32 mouse cellular contexts compared by ENCODE assay signal in the genomic region with DNA sequence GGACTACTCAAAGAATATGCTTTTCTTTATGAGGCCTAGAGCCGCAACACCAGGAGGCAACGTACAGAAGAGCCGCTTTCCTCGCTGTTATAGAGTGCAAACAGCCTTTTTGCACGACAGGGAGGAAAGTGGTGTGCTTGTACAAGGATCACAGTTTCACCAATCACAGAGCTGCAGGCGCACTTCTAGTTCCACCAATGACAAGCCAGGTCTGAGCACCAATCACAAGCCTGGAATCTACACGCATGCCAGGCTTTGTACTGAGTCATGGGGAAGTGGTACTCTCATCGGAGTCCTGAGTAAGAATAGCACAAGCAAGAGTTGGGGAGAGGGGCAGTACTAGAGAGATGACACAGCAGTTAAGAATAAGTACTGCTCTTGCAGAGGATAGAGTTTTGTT. TPM values are rescaled to one million over a fixed set of nuclear protein-coding genes. Genes with fewer than 3 reads are reported as not detected.
"Had no signal": no experiment of that assay in that cellular context is flagged by ENCODE, and none has a peak within 500 bp of the region (broad histone marks: within the 10 kb centered on the region; RNA-seq: fewer than 3 reads in every experiment).

No protein-coding gene starts in this region.

- H3K36me3 ChIP-seq: hindbrain, embryonic 10.5 days; hindbrain, embryonic 13.5 days; hindbrain, embryonic 15.5 days; kidney, embryonic 15.5 days; limb, embryonic 10.5 days; limb, embryonic 12.5 days; liver, embryonic 13.5 days; liver, embryonic 15.5 days had no signal

- H3K9ac ChIP-seq: hindbrain, embryonic 13.5 days; hindbrain, embryonic 15.5 days; kidney, embryonic 15.5 days; limb, embryonic 12.5 days; liver, embryonic 13.5 days; liver, embryonic 15.5 days had no signal

- H3K4me2 ChIP-seq: heart, embryonic 11.5 days; hindbrain, embryonic 13.5 days; hindbrain, embryonic 15.5 days; kidney, embryonic 15.5 days; limb, embryonic 12.5 days; liver, embryonic 11.5 days; liver, embryonic 13.5 days; liver, embryonic 15.5 days had no signal

- H3K27ac ChIP-seq: gastrocnemius, adult 2 months; heart, adult 2 months; hindbrain, embryonic 10.5 days; hindbrain, embryonic 13.5 days; hindbrain, embryonic 15.5 days; hindbrain, postnatal 0 days; kidney, embryonic 15.5 days; kidney, postnatal 0 days; limb, embryonic 10.5 days; limb, embryonic 12.5 days; liver, embryonic 13.5 days; liver, embryonic 15.5 days had no signal

- ATAC-seq: hindbrain, postnatal 0 days; intestine, embryonic 16.5 days had no signal

- DNase-seq: gastrocnemius, adult 2 months; gastrocnemius, postnatal 10 days; gastrocnemius, postnatal 25 days; heart, adult 2 months; heart, postnatal 10 days; heart, postnatal 4 days; kidney, adult 11 months; kidney, adult 2 months; kidney, adult 9 months; kidney, postnatal 14 days; kidney, postnatal 36 days; layer of hippocampus, adult 9-11 months; layer of hippocampus, postnatal 36 days; liver; liver, embryonic 13.5 days had no signal

- H3K27me3 ChIP-seq: hindbrain, embryonic 13.5 days; hindbrain, embryonic 15.5 days; kidney, embryonic 15.5 days; limb, embryonic 12.5 days; liver, embryonic 13.5 days; liver, embryonic 15.5 days had no signal

- H3K9me3 ChIP-seq: hindbrain, embryonic 10.5 days; hindbrain, embryonic 13.5 days; hindbrain, embryonic 15.5 days; kidney, embryonic 15.5 days; limb, embryonic 10.5 days; limb, embryonic 12.5 days; liver, embryonic 13.5 days; liver, embryonic 15.5 days had no signal

- H3K4me1 ChIP-seq: hindbrain, embryonic 10.5 days; hindbrain, embryonic 13.5 days; hindbrain, embryonic 15.5 days; kidney, embryonic 15.5 days; limb, embryonic 10.5 days; limb, embryonic 12.5 days; liver, embryonic 13.5 days; liver, embryonic 15.5 days had no signal

- H3K4me3 ChIP-seq: gastrocnemius, adult 2 months; heart, adult 2 months; hindbrain, embryonic 10.5 days; hindbrain, embryonic 13.5 days; hindbrain, embryonic 15.5 days; kidney, embryonic 15.5 days; limb, embryonic 10.5 days; limb, embryonic 12.5 days; liver, embryonic 13.5 days; liver, embryonic 15.5 days had no signal

RNA-seq across cellular contexts. Expression of gene Rpl36-ps4, which starts 14.0 kb away (rescaled TPM):
- polyA plus RNA-seq: heart, adult 2 months; heart, embryonic 11.5 days; heart, embryonic 14.5 days; heart, embryonic 16.5 days; hindbrain, embryonic 10.5 days; hindbrain, embryonic 13.5 days; hindbrain, embryonic 15.5 days; hindbrain, postnatal 0 days; intestine, embryonic 14.5 days; intestine, embryonic 16.5 days; kidney, adult 2 months; kidney, embryonic 15.5 days; kidney, postnatal 0 days; large intestine, adult 2 months; limb, embryonic 10.5 days; limb, embryonic 12.5 days; limb, embryonic 14.5 days; liver, embryonic 11.5 days; liver, embryonic 13.5 days; liver, embryonic 15.5 days had no signal
